Mouse (Mus musculus) forebrain, embryonic 16.5 days (tissue): ENCODE results near the gene Zswim8. TPM values are rescaled to one million over a fixed set of nuclear protein-coding genes. Genes with fewer than 3 reads are reported as not detected.

Experiments used
- ATAC-seq: fragments of 200-750 bp; cut with Nextera tagmentation; 2 replicates; pipeline ENCODE4 v1.8.0; 2017; ENCODE audit warnings: mild to moderate bottlenecking, moderate library complexity
- H3K27ac ChIP-seq: fragments of 300-500 bp; sonication (generic); 2 replicates; pipeline ENCODE4 v1.5.1; 2014; ENCODE audit warnings: low read length, control low read depth
- H3K27me3 ChIP-seq: fragments of 300-500 bp; sonication (generic); replicated peaks from 2 replicates; pipeline ENCODE4 v1.6.1; 2014; ENCODE audit warnings: low read length; ENCODE audit not compliant: control insufficient read depth, insufficient read depth
- H3K36me3 ChIP-seq: fragments of 300-500 bp; sonication (generic); 2 replicates; pipeline ENCODE4 v1.6.1; 2014; ENCODE audit not compliant: control insufficient read depth, insufficient read depth
- H3K4me1 ChIP-seq: fragments of 300-500 bp; sonication (generic); replicated peaks from 2 replicates; pipeline ENCODE4 v1.6.1; 2014; ENCODE audit warnings: low read length; ENCODE audit not compliant: control insufficient read depth, insufficient read depth
- H3K4me2 ChIP-seq: fragments of 300-500 bp; sonication (generic); 2 replicates; pipeline ENCODE4 v1.6.1; 2014; ENCODE audit warnings: mild to moderate bottlenecking, low read length, control low read depth
- H3K4me3 ChIP-seq: fragments of 300-500 bp; sonication (generic); replicated peaks from 2 replicates; pipeline ENCODE4 v1.5.1; 2014; ENCODE audit warnings: mild to moderate bottlenecking, low read length, control low read depth
- H3K9ac ChIP-seq: fragments of 300-500 bp; sonication (generic); replicated peaks from 2 replicates; pipeline ENCODE4 v1.6.1; 2014; ENCODE audit warnings: low read depth, low read length, control low read depth
- H3K9me3 ChIP-seq: fragments of 300-500 bp; sonication (generic); 2 replicates; pipeline ENCODE4 v1.6.1; 2016; ENCODE audit warnings: low read length; ENCODE audit not compliant: control insufficient read depth
- WGBS: fragments of 180-500 bp; shearing (Covaris S2); extraction: QIAGEN DNeasy Blood & Tissue Kit; methylation state at CpG from one replicate; pipeline ENCODE4 v1.1.7; 2014; 5-methylcytosine and 5-hydroxymethylcytosine counted together
- polyA plus RNA-seq: library from polyadenylated mRNA; unstranded; fragments of >200 nt; fragmentation: Nextera tagmentation; extraction: Ambion mirVana; gene quantifications from 2 replicates; pipeline ENCODE4 v1.2.1, GENCODE M21; 2015

Zswim8 gene
- polyA plus RNA-seq, 1 experiment from 2014 or later, result 55.9 TPM

GRCm38 (mm10) chr14:20735052-20735451, 27.7 kb downstream of the Zswim8 start:
- ATAC-seq, result no peak
- Histone ChIP-seq H3K9me3 (no peaks in the 10 kb centered on the region), H3K27ac (no peak overlapping the region), H3K4me3 (no peak overlapping the region), H3K9ac (no peak overlapping the region), H3K36me3 (peaks cover under 1% of the 10 kb centered on the region; the same call in 1 of the 2 replicates), H3K27me3 (no peaks in the 10 kb centered on the region), H3K4me1 (peaks cover 9% of the 10 kb centered on the region), H3K4me2 (no peak overlapping the region; the same call in 1 of the 2 replicates)
- WGBS, result 74% methylated on average over 2 of the region's 2 CpGs

GRCm38 (mm10) chr14:20735892-20736390, 28.6 kb downstream of the Zswim8 start:
- no peaks in the 10 kb centered on the region for H3K9me3 ChIP-seq
- no peak overlapping the region for H3K27ac ChIP-seq
- H3K9ac ChIP-seq, result no peak overlapping the region

GRCm38 (mm10) chr14:20737306-20737705, 30.0 kb downstream of the Zswim8 start:
- Histone ChIP-seq H3K9me3 (no peaks in the 10 kb centered on the region), H3K36me3 (no peaks in the 10 kb centered on the region; the same call in 1 of the 2 replicates), H3K9ac (no peak overlapping the region), H3K4me3 (no peak overlapping the region), H3K27ac (no peak overlapping the region), H3K4me1 (peaks cover 9% of the 10 kb centered on the region), H3K4me2 (no peak overlapping the region), H3K27me3 (no peaks in the 10 kb centered on the region)
- ATAC-seq, result no peak
- WGBS, result 40% methylated on average over 14 of the region's 14 CpGs

More at GRCm38 (mm10) chr14:20735892-20736390, 28.6 kb downstream of the Zswim8 start:
- no peak overlapping the region for H3K4me2 ChIP-seq
- no peaks in the 10 kb centered on the region for H3K27me3 ChIP-seq
- no peak overlapping the region for H3K4me3 ChIP-seq
- H3K36me3 ChIP-seq, result no peaks in the 10 kb centered on the region; the same call in 1 of the 2 replicates
- peaks cover 9% of the 10 kb centered on the region for H3K4me1 ChIP-seq
- no peak for ATAC-seq
- 88% methylated on average over 13 of the region's 13 CpGs for WGBS

- ATAC-seq, result no peak
- Histone ChIP-seq H3K36me3 (no peaks in the 10 kb centered on the region; the same call in 1 of the 2 replicates), H3K9me3 (no peaks in the 10 kb centered on the region), H3K27ac (no peak overlapping the region), H3K4me2 (no peak overlapping the region), H3K27me3 (no peaks in the 10 kb centered on the region), H3K9ac (no peak overlapping the region), H3K4me3 (no peak overlapping the region), H3K4me1 (peaks cover 3% of the 10 kb centered on the region)
- WGBS, result 92% methylated on average over 8 of the region's 8 CpGs
Measured at GRCm38 (mm10) chr14:20738511-20738910, 31.2 kb downstream of the Zswim8 start.

GRCm38 (mm10) chr14:20741301-20741700, 33.9 kb downstream of the Zswim8 start:
- H3K27me3 ChIP-seq, result no peaks in the 10 kb centered on the region
- no peak overlapping the region for H3K4me2 ChIP-seq
- no peak for ATAC-seq
- 91% methylated on average over 9 of the region's 9 CpGs for WGBS
- no peaks in the 10 kb centered on the region for H3K9me3 ChIP-seq
- H3K36me3 ChIP-seq, result peaks cover 6% of the 10 kb centered on the region
- no peak overlapping the region for H3K4me3 ChIP-seq
- no peak overlapping the region for H3K9ac ChIP-seq
- no peaks in the 10 kb centered on the region for H3K4me1 ChIP-seq
- H3K27ac ChIP-seq, result no peak overlapping the region

DNA sequence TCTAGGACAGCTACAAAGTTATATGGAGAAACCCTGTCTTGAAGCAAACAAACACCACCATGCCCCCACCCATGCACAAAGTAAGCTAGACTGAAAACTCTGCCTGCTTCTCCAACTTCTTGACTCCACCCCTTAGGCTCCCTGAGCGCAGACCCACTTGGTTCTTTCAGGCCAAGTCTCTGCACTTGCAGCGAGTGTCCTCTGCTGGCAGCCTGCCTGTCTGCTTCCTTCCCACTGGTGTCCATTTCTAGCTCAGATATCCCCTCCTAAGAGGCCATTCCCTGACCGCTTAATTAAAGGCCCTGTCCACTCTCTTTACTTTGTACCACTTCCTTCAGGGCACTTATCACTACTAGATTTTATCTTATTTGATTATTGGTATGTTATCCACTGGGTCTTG, 36.3 kb downstream of the Zswim8 start:
- H3K4me2 ChIP-seq, result no peak overlapping the region
- no peak for ATAC-seq
- peaks cover 6% of the 10 kb centered on the region for H3K36me3 ChIP-seq
- WGBS, result 84% methylated on average over 3 of the region's 3 CpGs
- no peak overlapping the region for H3K9ac ChIP-seq
- no peak overlapping the region for H3K4me3 ChIP-seq
- no peaks in the 10 kb centered on the region for H3K27me3 ChIP-seq
- no peaks in the 10 kb centered on the region for H3K4me1 ChIP-seq
- H3K9me3 ChIP-seq, result no peaks in the 10 kb centered on the region
- no peak overlapping the region for H3K27ac ChIP-seq

GRCm38 (mm10) chr14:20746935-20747334, 39.6 kb downstream of the Zswim8 start:
- H3K27ac ChIP-seq, result no peak overlapping the region
- peaks cover 6% of the 10 kb centered on the region; the same call in 1 of the 2 replicates for H3K36me3 ChIP-seq
- ATAC-seq, result no peak
- no peaks in the 10 kb centered on the region for H3K27me3 ChIP-seq
- WGBS, result 93% methylated on average over 3 of the region's 3 CpGs
- H3K4me2 ChIP-seq, result no peak overlapping the region
- no peaks in the 10 kb centered on the region for H3K9me3 ChIP-seq
- H3K4me3 ChIP-seq, result no peak overlapping the region
- H3K9ac ChIP-seq, result no peak overlapping the region
- no peaks in the 10 kb centered on the region for H3K4me1 ChIP-seq

- WGBS, result 68% methylated on average over 4 of the region's 4 CpGs
- 0 out of 2 replicates have a peak, but pooled peaks have one; percentile 31 for ATAC-seq
- no peaks in the 10 kb centered on the region for H3K9me3 ChIP-seq
Measured at GRCm38 (mm10) chr14:20748388-20748787, 41.0 kb downstream of the Zswim8 start.

DNA sequence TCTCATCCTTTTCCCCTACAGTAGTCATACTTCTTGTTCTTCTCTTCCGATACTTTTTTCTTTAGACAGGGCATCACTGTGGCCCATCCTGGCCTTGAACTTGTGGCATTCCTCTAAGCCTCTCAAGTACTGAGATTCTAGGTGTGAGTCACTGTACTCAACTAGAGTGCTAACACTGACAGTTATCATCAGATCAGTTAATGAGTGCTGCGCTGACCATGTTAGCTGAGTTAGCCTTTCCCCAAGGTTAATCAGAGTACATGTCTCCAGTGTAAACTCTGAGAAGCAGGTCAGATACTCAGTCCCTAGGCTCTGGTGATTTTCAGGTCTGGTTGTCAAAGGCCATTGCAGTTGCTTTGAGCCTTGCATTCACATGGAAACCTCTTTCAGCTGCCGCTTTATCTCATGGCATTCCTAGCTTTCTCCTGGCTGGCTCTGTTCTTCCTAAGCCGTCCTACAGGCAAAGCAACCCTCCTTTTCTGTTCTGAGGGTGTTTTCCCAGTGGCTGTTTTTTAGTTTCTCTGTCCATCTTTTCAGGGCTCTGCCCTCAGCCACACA, 42.2 kb downstream of the Zswim8 start:
- H3K9me3 ChIP-seq, result no peaks in the 10 kb centered on the region
- no peak overlapping the region for H3K4me3 ChIP-seq
- no peak overlapping the region for H3K9ac ChIP-seq
- H3K4me1 ChIP-seq, result no peaks in the 10 kb centered on the region
- peaks cover under 1% of the 10 kb centered on the region; the same call in 1 of the 2 replicates for H3K36me3 ChIP-seq
- no peak overlapping the region for H3K27ac ChIP-seq
- ATAC-seq, result no peak
- 89% methylated on average over 4 of the region's 4 CpGs for WGBS
- H3K27me3 ChIP-seq, result no peaks in the 10 kb centered on the region
- no peak overlapping the region for H3K4me2 ChIP-seq

More at GRCm38 (mm10) chr14:20748388-20748787, 41.0 kb downstream of the Zswim8 start:
- Histone ChIP-seq H3K27me3 (no peaks in the 10 kb centered on the region), H3K36me3 (peaks cover 6% of the 10 kb centered on the region; the same call in 1 of the 2 replicates), H3K4me2 (no peak overlapping the region), H3K4me1 (no peaks in the 10 kb centered on the region), H3K4me3 (no peak overlapping the region), H3K27ac (no peak overlapping the region), H3K9ac (no peak overlapping the region)
